Mouse (Mus musculus): ENCODE data around the gene Smyd2.

Gene Smyd2

GRCm38 (mm10) chr1:189917126-189917500, 5.0 kb downstream of the Smyd2 start:
- no peak for DNase-seq (ENCODE audit: low spot score in 2 of 2)

GRCm38 (mm10) chr1:189916422-189917125, 5.6 kb downstream of the Smyd2 start:
- no peak for DNase-seq (ENCODE audit: low spot score in 2 of 2)

GRCm38 (mm10) chr1:189913093-189913760, 8.9 kb downstream of the Smyd2 start:
- no peak for DNase-seq (ENCODE audit: low spot score in 2 of 2)

GRCm38 (mm10) chr1:189910685-189911345, 11.3 kb downstream of the Smyd2 start:
- DNase-seq (ENCODE audit: low spot score in 2 of 2): no peak

GRCm38 (mm10) chr1:189903169-189903568, 19.0 kb downstream of the Smyd2 start:
- no peak for DNase-seq (ENCODE audit: low spot score in 2 of 2)

GRCm38 (mm10) chr1:189902413-189902812, 19.8 kb downstream of the Smyd2 start:
- DNase-seq (ENCODE audit: low spot score in 2 of 2): no peak

GRCm38 (mm10) chr1:189899526-189899925, 22.6 kb downstream of the Smyd2 start:
- no peak for DNase-seq (ENCODE audit: low spot score in 2 of 2)

- DNase-seq (ENCODE audit: low spot score in 2 of 2): no peak
Measured at GRCm38 (mm10) chr1:189898708-189899107, 23.5 kb downstream of the Smyd2 start.

- DNase-seq (ENCODE audit: low spot score in 2 of 2): no peak
Measured at GRCm38 (mm10) chr1:189897861-189898260, 24.3 kb downstream of the Smyd2 start.

GRCm38 (mm10) chr1:189894191-189894590, 28.0 kb downstream of the Smyd2 start:
- no peak for DNase-seq (ENCODE audit: low spot score in 2 of 2)

GRCm38 (mm10) chr1:189888749-189889148, 33.4 kb downstream of the Smyd2 start:
- DNase-seq (ENCODE audit: low spot score in 2 of 2): no peak

GRCm38 (mm10) chr1:189887518-189887917, 34.6 kb downstream of the Smyd2 start:
- peak; percentile 25 to 62 for DNase-seq (ENCODE audit: low spot score in 2 of 2)

GRCm38 (mm10) chr1:189885975-189886374, 36.2 kb downstream of the Smyd2 start:
- DNase-seq (ENCODE audit: low spot score in 2 of 2): no peak

- no peak for DNase-seq (ENCODE audit: low spot score in 2 of 2)
Measured at GRCm38 (mm10) chr1:189884951-189885350, 37.2 kb downstream of the Smyd2 start.

- peak in 1 of 2 experiments; percentile 59 for DNase-seq (ENCODE audit: low spot score in 2 of 2)
Measured at GRCm38 (mm10) chr1:189883531-189884170, 38.5 kb downstream of the Smyd2 start.

- DNase-seq (ENCODE audit: low spot score in 2 of 2): peak; percentile 26 to 73
Measured at GRCm38 (mm10) chr1:189882886-189883285, 39.3 kb downstream of the Smyd2 start.

- DNase-seq (ENCODE audit: low spot score in 2 of 2): no peak
Measured at GRCm38 (mm10) chr1:189880745-189881144, 41.4 kb downstream of the Smyd2 start.

- DNase-seq (ENCODE audit: low spot score in 2 of 2): no peak
Measured at GRCm38 (mm10) chr1:189879965-189880364, 42.2 kb downstream of the Smyd2 start.

GRCm38 (mm10) chr1:189879212-189879611, 43.0 kb downstream of the Smyd2 start:
- no peak for DNase-seq (ENCODE audit: low spot score in 2 of 2)

GRCm38 (mm10) chr1:189876162-189876561, 46.0 kb downstream of the Smyd2 start:
- no peak for DNase-seq (ENCODE audit: low spot score in 2 of 2)

- DNase-seq (ENCODE audit: low spot score in 2 of 2): no peak
Measured at GRCm38 (mm10) chr1:189875439-189875861, 46.7 kb downstream of the Smyd2 start.

GRCm38 (mm10) chr1:189873591-189873990, 48.6 kb downstream of the Smyd2 start:
- no peak for DNase-seq (ENCODE audit: low spot score in 2 of 2)

Measured in spleen, postnatal 10 days (tissue).